Mouse (Mus musculus): ENCODE measurements at regions not wholly inside any gene's neighbourhood (a gene's known extent, or its start where the extent isn't known, plus 50 kb on each side); places are given as distances from the start of the nearest gene placed in this dataset.

DNA sequence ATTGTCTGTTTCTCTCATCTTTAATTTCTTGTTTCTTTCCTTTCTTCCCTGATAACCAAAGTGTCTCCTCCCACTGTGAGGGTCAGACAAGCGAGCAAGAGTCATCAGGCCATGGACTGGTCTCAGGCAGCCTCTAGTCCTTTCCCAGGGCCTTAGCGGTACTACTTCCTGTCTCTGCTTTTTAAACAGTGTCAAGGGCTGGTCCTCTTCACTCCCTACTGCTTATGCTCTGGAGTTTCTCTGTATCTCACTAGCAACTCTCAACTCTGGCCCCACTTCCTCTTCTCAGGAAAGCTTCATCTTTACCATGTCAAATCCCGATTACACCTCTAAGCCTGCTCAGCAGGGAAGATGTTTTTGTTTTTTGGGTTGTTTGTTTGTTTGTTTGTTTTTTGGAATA is 124.1 kb downstream of the Pten start:
- ATAC-seq (replicated peaks; ENCODE audit: poor library complexity), result peak; percentile 44

DNA sequence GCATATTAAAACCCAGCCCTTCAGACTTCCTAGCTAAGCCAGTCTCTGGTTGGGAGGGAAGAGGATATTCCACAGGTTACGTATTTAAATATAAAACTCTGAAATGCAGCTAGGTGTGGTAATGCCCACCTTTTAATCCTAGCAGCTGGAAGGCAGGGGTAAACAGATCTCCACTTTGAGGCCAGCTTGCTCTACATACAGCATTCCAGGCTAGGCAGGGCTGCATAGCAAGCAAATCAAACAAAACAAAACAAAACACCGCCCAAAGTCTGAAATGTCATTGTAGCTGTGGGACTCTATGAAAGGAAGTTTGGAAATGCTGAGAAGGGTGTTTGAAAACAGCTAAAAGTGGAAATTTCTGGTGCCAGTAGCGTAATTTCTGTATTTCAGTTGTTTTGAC is 127.0 kb downstream of the Pten start:
- no peak for ATAC-seq (replicated peaks; ENCODE audit: poor library complexity)

DNA sequence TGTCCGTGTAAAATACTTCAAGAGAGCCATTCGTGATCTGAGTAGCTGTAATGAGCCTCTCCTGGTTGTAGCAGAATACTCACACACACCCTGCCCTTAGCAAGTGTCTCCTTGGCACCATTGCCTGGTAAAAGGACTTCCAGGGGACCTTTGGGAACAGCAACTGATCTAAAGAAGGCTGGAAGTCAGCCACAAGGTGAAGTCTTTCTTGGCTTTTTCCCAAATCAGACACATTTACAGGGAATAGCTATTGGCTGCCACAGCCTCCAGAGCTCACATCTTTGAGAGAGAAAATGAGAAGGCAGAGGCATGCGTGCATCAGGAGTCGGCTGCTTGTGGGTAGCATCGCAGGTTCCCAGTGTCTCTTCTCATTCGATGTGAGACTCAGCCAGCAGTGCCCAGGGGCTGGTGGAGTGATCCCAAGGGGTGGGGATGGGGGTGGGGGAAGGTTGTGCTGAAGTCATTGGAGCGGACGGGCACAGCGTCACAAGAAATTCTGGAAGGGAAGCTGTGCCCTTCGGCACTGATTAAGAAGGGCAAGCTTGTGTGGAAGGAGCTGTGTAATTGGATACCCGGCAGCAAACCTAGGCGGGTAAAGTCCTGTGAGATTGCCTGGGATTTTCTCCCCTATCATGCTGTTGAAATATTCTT is 128.3 kb downstream of the Pten start:
- no peak for ATAC-seq (replicated peaks; ENCODE audit: poor library complexity)

DNA sequence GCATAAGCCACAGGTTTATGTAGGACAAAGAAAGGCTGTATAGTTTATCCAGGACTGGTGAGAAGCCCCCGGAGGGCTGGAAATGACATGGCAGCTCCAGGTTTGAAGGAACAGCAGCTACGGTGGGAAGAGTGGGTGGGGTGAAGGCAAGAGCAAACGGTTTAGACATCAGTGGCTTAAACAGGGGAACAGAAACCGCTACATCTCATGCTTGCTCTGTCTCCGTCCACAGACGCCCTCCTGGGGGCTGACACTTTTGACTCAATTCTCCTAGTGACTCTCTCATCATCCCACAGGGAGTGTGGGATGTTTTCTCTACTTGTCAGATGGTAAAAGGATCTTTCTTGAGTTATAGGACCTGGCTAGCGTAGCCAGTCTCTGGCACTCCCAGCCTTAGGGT is 129.9 kb downstream of the Pten start:
- ATAC-seq (replicated peaks; ENCODE audit: poor library complexity), result peak; percentile 75

DNA sequence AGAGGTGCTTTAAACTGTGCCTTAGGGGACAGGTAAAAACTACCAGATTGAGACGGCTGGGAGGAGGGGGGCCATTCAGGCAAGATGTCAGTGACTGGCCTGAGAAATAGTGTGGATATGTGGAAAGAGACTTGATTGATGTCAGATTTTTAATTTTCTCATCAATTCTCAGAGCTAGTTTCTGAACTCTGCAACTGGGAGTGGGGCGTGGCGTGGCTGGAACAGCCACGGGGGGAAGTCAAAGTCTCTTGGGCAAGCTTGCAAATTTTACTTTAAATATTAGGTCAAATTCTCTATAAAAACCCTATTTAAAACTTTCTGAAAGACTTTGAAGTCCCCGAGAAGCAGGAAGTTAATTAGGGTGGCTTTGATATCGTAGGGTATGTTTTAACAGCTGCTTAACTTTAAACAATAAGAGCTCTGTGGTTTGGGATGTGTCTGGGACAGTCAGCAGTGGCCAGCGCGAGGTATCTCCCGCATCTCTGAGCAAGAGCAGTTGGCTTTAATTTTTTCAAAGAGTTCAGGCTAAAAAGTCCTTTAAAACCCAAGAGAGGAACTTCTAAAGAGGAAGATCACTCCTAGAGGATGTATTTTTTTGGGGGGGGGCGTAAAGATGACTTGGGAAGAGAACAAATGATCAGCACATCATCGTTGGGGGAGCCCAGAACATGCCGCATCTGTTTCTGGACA is 131.5 kb downstream of the Pten start:
- ATAC-seq (replicated peaks; ENCODE audit: poor library complexity), result no peak

DNA sequence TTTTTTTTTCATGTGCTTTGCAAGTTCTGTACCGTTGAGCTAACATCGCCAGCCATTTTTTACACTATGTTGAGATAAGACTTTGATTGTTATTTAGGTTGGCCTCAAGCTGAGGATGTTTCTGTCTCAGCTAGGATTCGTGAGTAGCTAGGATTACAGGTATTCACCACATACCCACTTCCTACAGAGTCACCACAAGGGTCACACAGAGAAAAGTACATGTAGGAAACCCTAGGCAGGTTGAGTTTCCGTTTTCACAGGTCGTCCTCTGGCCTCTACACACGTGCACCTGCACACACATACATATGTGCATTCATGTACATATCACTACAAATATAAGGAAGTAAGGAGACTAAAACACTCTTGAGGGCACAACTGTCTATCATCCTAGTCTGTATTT is 133.5 kb downstream of the Pten start:
- ATAC-seq (replicated peaks; ENCODE audit: poor library complexity), result no peak

DNA sequence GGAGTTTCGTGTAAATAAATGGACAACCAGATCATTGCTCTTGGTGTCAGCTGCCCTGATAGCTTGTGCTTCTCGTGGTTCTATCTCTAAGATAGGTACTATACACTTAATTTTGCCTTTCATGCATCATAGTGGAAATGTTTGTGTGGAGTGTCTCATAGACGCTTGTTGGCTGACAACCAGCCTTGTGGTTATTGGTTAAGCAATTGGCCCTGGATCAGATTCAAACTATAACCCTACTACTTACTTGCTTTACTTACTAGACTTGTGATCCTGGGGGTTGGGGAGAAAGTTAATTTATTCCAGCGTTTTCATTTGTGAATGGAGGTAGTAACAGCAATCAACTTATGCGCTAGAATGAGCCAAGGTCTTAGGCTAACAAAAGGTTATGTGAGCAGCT is 135.2 kb downstream of the Pten start:
- ATAC-seq (replicated peaks; ENCODE audit: poor library complexity), result no peak

DNA sequence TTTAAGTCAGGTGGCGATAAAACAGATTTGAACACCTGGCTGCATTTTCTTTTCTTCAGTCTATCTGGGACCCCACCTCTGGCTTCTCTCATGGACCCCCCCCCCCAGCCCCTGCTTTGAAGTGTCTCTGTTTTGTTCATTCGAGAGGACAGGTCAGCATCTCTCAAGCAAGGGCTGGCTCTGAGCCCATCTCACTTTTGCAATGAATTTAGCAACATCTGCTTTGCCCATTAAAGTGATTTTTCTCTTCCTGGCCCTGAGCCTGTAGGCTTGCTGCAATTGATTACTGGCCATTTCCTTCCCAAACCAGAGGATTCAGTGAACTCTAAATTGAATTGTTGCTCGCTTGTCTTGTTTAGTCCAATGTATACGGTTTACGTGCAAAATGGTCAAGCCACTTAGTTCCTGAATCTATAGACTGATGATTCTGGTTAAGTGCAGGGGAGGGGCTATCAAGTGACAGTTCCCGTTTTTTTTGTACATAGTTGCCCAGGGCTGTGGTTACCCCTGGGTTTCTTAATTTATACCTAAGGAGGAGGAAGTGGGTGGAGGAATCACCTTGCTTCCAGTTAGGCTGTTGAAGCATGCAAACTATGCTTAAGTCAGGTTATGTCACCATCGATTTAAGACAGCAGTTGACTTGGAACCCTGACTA is 146.3 kb downstream of the Pten start:
- peak; percentile 68 for ATAC-seq (replicated peaks; ENCODE audit: poor library complexity)

DNA sequence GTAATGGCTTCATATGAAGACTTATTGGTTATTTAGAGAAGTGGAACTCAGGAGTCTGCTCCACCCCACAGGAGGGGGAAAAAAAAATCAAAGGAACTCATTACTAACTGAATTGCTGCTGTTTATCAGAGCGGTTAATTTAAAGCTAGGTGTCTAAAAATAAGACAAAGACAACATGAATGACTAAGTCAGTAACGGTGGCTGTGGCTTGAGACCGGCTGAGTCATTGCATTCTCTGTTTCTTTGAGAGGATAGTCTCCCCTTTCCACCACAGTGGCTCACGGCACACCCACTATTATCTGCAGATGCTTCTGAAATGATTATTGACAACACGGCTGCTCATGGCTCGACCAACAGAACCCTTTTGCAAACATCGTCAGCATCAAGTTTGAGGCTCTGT is 147.2 kb downstream of the Pten start:
- ATAC-seq (replicated peaks; ENCODE audit: poor library complexity), result peak; percentile 63

DNA sequence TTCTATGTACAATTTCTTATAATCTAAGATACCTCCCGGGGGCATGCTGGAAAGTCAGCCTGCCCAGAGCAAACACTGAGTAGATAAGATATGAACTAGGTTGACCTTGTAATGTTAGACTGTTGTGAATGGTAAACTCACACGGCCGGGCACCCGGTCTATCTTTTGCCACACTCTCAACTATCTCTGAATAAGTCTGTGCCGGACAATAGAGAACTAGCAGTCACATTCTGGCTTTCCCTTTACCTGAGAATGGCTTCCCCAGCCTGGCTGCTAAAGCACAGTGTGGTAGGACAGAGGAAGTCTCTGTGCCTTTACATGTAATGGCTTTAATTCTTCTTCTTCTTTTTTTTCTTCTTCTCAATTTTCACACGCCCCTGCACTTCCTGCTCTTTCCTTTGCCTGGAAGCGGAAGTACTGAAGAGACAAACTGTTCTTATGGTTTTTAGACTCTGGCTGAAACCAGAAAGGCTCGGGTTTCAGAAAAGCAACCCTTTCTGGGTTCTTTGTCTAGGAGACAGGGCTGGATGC is 148.7 kb downstream of the Pten start:
- ATAC-seq (replicated peaks; ENCODE audit: poor library complexity), result peak; percentile 35

DNA sequence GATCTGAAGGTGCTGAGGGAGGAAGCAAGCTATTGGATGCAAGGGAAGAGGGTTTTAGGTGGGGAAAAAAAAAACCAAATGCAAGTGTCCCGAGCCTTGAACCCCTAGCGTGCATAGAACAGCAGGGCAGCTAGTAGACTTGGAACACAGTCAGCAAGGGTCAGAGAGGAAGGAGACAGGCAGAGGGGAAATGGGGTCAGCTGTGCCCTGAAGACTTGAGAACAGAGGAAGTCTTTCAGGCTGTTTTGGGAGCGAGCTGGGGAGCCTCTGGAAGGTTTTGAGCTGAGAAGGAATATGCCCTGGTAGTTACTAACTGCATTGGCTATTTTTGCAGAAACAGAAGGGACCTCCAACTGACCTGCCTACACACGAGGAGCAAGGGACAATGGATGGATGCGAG is 149.5 kb downstream of the Pten start:
- ATAC-seq (replicated peaks; ENCODE audit: poor library complexity), result no peak

DNA sequence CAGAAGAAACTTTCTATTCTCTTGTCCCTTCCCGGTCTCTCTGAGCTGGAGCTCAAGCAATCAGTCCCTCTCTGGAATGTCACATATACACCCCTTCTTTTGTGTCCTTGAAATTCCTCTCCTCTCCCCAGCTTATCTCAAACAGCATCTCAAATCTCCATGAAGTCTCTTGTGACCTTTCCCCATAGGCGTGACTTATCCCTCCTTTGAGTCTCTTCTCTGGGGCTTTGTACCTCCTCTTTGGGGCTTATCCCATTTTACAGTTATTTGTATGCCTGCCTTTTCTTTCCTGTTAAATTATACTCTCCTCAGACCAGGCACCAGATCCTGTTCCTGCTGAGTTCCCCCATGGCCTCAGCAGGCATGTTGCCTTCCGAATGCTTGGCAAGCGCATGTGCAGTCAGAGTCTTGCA is 152.8 kb downstream of the Pten start:
- ATAC-seq (replicated peaks; ENCODE audit: poor library complexity), result no peak

DNA sequence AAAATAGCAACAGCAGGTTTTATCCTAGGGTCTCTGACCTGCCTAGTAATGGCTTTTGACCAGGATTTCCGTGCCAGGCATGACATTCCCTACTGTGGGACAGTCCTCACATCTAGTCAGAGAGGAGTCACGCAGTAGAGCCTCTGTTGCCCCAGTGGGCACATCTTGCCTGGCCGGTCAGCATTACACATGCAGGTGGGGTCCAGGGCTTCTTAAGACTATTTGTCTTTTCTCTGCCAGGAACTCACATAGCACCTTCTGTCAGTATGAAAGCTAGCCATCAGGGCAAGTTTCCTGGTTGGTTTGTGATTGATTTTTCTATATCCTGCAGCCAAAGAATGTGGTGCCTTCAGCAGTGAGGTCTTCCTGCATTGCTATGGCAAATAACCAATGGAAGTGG is 155.0 kb downstream of the Pten start:
- ATAC-seq (replicated peaks; ENCODE audit: poor library complexity), result no peak

DNA sequence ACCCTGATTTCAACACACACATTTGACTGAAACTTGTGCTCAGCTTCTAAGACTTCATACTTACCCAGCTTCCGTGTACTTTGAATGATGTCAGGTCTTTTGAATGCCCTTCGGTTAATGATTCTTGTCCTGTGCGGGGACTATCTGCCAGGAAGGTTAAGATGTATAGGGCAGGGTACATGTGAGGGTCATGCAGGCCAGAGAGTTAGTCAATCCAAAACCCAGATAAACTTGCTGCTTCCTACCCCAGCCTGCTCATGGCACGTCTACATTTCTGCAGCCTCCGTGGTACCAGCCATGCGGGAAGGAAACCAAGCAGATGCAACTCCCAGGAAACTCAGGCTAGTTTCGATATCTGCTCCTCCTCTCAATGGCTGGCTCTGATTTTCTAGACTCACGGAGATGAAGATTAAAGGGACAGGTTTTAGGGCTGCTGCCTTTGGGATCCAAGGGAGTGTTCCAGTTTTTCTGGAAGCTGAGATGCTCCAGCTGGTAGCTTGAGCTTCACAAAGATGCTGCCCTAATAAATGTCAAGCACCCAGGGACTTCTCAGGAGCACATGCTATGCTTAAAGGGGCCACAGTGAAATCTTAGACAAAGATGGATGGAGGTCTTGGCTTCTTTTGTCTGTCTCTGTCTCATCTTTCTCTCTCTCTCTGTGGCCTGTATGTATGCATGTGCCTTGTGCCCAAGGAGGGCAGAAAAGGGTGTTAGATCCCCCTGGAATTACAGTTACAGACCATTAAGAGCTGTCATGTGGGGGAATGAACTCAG is 159.4 kb downstream of the Pten start:
- ATAC-seq (replicated peaks; ENCODE audit: poor library complexity), result no peak

DNA sequence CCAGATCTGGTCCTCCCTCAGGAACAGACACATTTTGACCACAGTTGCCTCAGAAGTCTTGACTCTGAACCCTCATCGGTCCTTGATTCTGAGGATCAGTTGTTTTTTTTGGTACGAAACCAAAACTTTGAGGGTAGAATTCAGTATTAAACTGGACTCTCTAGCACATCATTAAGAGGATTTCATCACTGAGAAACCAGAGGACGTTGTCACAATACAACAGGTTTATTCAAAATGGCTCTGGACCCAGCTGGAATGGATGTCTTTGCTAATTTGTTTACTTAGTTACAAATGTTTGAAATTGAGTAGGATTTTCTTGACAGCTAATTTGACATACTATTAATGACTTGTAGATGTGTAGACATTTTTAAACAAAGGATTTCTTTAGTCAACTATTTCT is 163.7 kb downstream of the Pten start:
- ATAC-seq (replicated peaks; ENCODE audit: poor library complexity), result no peak

DNA sequence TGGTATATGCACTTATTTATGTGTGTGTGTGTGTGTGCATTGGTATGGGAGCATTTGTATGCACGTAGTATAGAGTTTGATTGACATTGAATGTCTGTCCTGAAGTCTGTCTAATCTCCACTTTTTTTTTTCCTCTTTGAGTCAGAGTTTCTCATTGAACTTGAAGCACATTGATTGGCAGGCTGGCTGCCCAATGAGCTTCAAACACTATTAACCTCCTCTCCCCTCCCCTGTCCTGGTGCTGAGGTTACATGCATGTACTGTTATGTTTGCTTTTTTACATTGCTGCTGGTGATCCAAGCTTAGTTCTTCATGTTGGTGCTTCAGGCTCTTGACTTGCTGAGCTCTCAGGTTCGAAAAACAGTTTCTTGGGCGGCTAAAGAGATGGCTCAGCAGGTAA is 166.6 kb downstream of the Pten start:
- no peak for ATAC-seq (replicated peaks; ENCODE audit: poor library complexity)

DNA sequence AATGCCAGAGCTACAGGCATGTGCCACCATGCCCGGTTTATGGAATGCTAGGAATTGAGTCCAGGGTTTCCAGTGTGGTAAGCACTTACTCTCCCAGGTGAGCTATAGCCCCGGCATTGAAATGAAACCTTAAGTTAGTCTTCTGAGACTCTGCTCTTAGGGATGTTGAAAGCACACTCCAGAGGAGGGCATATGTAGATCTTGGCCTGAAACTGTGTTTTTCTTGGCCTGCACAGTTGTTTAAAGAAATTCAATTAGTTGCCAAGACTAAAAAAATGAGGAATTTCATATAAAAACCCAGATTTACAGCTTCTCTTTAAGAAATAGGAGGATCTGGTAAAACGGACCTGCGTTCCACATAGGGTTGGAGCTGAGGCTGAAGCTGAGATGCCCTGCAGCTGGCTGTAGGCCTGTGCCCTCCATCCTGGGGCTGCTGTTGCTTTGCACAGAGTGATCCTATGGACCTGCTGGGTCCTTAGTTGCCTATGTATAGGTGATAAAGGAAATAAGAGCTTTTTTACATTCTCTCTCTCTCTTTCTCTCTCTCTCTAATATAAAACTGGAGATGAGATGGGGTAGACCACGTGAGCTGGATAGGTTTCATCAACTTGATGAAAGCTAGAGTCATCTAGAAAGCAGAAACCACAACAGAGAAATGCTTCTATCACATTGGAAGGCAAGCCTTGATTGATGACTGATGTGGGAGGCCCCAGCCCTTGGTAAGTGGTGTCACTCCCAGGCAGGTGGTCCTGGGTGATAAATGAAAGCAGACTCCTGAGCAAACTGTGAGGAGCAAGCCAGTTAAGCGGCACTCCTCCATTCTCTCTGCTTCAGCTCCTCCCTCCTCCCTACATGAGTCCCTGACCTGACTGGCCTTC is 168.6 kb downstream of the Pten start:
- ATAC-seq (replicated peaks; ENCODE audit: poor library complexity), result no peak

DNA sequence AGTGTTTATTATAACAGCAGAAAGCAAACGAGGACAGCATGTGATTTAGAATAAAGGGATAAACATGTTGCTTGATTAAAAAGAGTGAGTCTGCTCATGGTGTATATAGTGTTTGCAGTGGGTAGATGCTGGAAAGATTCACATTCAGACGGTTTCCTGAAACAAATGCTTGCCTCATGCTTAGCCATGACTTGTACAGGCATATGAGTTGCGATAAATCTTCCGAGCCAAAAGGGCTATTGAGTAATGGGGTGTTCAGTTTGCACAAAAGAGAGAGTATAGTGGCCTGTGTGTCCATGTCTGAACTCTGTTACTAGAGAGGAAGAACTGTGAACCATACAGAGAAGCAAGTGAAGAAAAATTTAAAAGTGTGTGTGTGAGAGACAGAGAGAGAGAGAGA is 169.3 kb downstream of the Pten start:
- ATAC-seq (replicated peaks; ENCODE audit: poor library complexity), result peak; percentile 81

DNA sequence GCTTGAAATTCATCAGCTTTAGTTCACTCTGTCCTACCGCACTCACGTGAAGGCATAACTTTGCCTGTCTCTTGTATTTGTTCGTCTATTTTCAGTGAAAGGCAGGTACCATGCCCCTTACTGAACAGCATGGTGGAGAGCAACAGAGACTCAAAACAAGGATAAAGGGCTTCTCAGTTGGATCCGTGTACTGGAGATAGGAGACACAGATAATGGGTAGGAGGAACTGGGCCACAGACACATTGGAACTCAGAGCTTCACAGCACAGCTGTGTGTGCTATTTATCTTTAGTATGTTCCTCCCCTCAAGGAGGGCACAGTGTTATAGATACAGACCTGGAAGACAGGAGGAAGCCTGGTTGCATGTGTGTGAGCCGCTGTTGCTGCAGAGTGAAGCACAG is 176.4 kb downstream of the Pten start:
- ATAC-seq (replicated peaks; ENCODE audit: poor library complexity), result no peak

DNA sequence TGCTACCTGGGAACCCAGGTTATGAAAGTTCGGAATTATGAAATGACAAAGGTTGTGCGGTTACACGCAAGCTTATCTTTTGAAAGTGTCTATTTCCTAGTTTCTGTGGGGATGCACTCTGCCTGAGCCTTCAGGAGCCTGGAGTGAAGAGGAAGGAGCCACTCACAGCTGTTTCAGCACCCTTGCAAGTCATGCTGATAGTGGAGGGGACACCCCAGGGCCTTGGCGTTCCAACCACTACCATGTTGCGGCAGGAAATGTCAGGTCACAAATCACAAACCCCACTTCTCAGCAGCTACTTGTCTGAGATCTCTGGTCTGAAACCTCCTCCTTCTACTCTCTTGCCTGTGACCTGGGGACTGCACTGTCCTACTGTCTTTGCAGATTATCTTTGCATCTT is 178.3 kb downstream of the Pten start:
- peak; percentile 95 for ATAC-seq (replicated peaks; ENCODE audit: poor library complexity)

DNA sequence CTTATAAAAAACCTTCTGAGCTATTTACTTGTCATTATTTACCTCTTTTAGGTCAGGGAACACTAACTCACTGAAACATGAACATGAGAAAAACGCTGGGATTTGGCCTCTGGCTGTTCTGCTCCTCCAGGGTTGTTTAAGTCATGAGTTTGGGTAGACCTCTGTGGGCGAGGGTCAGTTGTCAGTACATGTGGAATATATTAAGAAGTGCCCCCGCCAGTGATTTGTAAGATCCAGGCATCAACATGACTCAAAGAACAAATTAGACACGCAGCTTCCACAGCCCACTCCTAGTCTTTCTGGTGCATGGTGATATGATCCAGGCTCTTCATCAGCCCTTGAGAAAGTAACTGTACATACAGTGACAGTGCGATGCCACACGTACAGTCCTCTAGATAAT is 180.3 kb downstream of the Pten start:
- no peak for ATAC-seq (replicated peaks; ENCODE audit: poor library complexity)

All from megakaryocyte progenitor cell, adult 5-6 weeks (primary cell).